Mouse (Mus musculus): Measurements from ENCODE around the gene Strbp. TPM values are rescaled to one million over a fixed set of nuclear protein-coding genes. Genes with fewer than 3 reads are reported as not detected.
A peak's percentile ranks its signal among the peaks of the same experiment; 100 is the strongest.
"Not testable (repeated sequence)": the region's sequence is repeated elsewhere in the genome, so short reads cannot be mapped to it uniquely, and the experiment has no call there.

Gene Strbp
- total RNA-seq, 2 experiments from 2014 or later: 174 to 175 TPM

DNA sequence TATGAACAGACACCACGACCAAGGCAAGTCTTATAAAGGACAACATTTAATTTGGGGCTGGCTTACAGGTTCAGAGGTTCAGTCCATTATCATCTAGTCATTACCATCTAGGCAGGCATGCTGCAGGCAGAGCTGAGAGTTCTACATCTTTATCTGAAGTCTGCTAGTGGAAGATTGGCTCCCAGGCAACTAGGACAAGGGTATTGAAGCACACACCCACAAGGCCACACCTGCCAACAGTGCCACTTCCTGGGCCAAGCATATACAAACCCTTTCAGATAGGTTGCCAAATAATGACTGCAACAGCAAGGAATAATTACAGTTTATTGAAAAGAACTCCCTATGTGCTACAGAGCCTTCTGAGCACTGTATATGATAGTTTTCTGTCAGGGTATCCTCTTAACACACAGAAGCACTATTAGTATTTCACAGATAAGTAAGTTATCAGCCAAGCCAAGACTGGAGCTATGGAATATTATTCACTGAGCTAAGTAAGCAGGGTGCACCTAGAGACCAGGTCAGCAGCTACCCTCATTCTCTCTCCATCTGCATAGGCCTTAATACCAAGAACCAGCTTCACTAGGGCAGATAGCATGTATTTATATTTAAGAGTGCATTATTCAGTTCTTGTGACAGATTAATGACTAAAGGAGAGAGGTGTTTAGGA, 154.2 kb downstream of the Strbp start:
- TF ChIP-seq CTCF (conservative IDR thresholded peaks at IDR 0.05): no peak
- Histone ChIP-seq H3K27ac (no peak overlapping the region), H3K4me3 (no peak overlapping the region)
- DNase-seq (ENCODE audit: low spot score in 2 of 2): no peak

DNA sequence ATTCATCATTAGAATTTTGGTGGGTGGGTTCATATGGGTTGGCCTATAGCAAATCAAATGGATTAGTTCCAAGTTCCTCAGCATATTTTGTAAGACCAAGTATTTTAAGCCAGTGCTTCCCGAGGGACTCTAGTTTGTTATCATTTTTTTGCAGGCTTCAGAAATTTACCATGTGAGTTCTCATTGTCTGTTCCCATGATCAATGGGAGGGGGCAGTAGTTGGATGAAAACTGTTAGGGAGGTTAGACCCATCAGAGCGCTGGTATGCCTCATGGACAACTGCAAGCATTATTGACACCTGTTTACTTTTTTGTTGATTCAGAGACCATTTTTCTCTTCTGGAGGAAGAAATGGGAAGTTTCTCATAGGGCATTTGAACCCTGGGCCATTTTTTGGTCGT, 172.0 kb downstream of the Strbp start:
- H3K27ac ChIP-seq: no peak overlapping the region
- no peak for DNase-seq (ENCODE audit: low spot score in 2 of 2)
- TF ChIP-seq CTCF (conservative IDR thresholded peaks at IDR 0.05): no peak

GRCm38 (mm10) chr2:37530766-37531165, 172.9 kb downstream of the Strbp start:
- peak overlapping the region; percentile 46; the same call in 1 of the 2 replicates for H3K27ac ChIP-seq
- TF ChIP-seq CTCF (conservative IDR thresholded peaks at IDR 0.05): no peak
- no peak for DNase-seq (ENCODE audit: low spot score in 2 of 2)
- H3K4me3 ChIP-seq: no peak overlapping the region

More for the DNA sequence above, 172.0 kb downstream of the Strbp start:
- no peak overlapping the region for H3K4me3 ChIP-seq

GRCm38 (mm10) chr2:37529397-37529796, 174.3 kb downstream of the Strbp start:
- no peak for TF ChIP-seq CTCF (conservative IDR thresholded peaks at IDR 0.05)
- peak overlapping the region; percentile 46; the same call in 1 of the 2 replicates for H3K27ac ChIP-seq
- no peak for DNase-seq (ENCODE audit: low spot score in 2 of 2)
- H3K4me3 ChIP-seq: no peak overlapping the region

DNA sequence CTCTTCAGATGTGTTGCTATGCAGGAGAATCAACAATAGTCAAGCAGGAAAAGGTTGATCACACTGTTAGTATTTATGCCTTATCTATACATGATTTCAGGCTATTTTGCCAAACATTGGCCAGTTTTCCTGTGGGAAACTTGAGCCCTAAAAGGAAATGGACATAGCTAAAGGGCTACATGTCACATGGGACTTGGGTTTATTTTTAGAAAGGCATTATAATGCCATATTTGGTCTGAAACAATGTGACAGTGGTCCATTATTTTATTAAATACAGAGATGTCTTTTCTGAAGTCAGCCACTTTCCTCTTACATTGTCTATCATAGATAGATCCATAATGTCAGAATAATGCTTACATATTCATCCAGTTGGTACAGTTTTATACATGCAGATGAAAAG, 176.1 kb downstream of the Strbp start:
- no peak for DNase-seq (ENCODE audit: low spot score in 2 of 2)
- TF ChIP-seq CTCF (conservative IDR thresholded peaks at IDR 0.05): no peak
- Histone ChIP-seq H3K27ac (no peak overlapping the region), H3K4me3 (no peak overlapping the region)

GRCm38 (mm10) chr2:37519286-37519640, 184.4 kb downstream of the Strbp start:
- TF ChIP-seq CTCF (conservative IDR thresholded peaks at IDR 0.05): no peak
- no peak for DNase-seq (ENCODE audit: low spot score in 2 of 2)
- Histone ChIP-seq H3K27ac (no peak overlapping the region), H3K4me3 (no peak overlapping the region)

- TF ChIP-seq CTCF (conservative IDR thresholded peaks at IDR 0.05): no peak
- Histone ChIP-seq H3K4me3 (no peak overlapping the region), H3K27ac (no peak overlapping the region)
- DNase-seq (ENCODE audit: low spot score in 2 of 2): no peak
These were observed 184.9 kb downstream of the Strbp start for GRCm38 (mm10) chr2:37518561-37519285.

DNA sequence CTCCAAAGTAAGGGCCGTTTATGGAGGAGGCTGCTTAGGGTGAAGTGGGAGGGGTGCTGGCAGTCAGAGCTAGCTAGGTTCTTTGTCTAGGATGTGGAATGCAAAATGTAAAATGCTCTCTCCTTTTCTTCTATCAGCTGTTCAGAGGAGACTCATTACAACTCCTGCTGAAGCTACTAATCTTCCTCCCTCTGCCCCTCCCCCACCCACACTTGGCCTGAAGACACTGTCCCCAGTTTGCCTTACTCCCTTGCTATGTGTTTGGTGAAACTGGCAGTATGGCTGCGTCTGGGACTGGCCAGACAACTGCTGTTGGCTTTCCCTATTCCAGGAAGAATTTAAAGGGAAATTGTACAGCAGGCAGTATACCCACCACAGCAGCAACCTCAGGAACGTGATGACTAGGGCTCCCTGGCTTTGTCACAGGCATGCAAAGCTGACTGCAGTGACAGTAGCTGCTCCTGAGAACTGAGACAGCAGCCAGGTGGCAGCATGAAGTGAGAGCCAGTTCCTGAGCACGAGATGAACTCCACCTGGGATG, 186.7 kb downstream of the Strbp start:
- TF ChIP-seq CTCF (conservative IDR thresholded peaks at IDR 0.05): peak; percentile 25
- no peak overlapping the region; the same call in 1 of the 2 replicates for H3K4me3 ChIP-seq
- DNase-seq (ENCODE audit: low spot score in 2 of 2): no peak
- peak overlapping the region; percentile 46; the same call in 1 of the 2 replicates for H3K27ac ChIP-seq

GRCm38 (mm10) chr2:37516030-37516710, 187.5 kb downstream of the Strbp start, which contains the start of gene Gpr21:
Gene Gpr21, plus strand, starts transcription at chr2:37516332.
- TF ChIP-seq CTCF (conservative IDR thresholded peaks at IDR 0.05): no peak
- no peak for DNase-seq (ENCODE audit: low spot score in 2 of 2)
- H3K27ac ChIP-seq: peak within 1 kb of the TSS; percentile 46; the same call in 1 of the 2 replicates
- H3K4me3 ChIP-seq: no peak within 1 kb of the TSS; the same call in 1 of the 2 replicates

DNA sequence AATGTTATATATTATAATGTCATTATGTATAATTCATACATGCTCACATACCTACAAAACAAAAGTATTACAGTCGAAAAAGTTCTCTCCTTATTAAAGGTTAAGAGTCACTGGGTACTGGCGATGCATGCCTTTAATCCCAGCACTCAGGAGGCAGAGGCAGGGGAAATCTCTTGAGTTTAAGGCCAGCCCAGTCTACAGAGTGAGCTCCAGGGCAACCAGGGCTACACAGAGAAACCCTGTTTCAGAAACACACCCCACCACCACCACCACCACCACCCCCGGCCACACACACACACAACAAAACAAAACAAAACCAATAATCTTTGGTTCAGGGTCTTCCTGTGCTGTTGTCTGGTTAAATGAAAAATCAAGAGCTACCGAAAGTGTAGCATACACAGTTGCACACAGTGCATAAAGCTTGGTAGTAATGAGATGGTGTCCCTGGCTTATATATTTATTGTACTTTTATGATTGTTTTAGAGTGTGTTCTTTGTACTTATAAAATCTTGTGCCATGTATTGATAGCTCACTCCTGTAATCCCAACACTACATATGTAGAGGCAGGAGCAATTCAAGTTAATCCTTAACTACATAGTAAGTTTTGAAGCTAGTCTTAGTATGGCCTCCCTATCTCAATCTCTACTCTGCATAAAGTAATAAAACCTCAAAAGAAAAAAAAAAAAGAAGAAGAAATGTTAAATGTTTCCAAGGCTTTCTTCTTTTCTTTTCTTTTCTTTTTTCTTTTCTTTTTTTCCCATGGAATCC, 192.3 kb downstream of the Strbp start:
- no peak for DNase-seq (ENCODE audit: low spot score in 2 of 2)
- TF ChIP-seq CTCF (conservative IDR thresholded peaks at IDR 0.05): no peak
- Histone ChIP-seq H3K4me3 (no peak overlapping the region), H3K27ac (no peak overlapping the region)

- H3K4me3 ChIP-seq; DNase-seq (ENCODE audit: low spot score in 2 of 2): not testable (repeated sequence)
These were observed 197.8 kb downstream of the Strbp start for GRCm38 (mm10) chr2:37505856-37506255.

DNA sequence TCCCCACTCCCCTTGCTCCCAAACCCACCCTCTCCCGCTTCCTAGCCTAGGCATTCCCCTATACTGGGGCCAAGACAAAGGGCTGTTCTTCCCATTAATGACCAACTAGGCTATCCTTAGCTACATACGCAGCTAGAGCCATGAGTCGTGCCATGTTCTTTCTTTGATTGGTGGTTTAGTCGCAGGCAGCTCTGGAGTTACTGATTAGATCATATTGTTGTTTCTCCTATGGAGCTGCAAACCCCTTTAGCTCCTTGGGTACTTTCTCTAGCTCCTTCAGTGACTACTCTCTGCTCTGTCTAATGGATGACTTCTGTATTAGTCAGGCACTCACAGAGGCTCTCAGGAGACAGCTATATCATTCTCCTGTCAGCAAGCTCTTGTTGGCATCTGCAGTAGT, 206.3 kb downstream of the Strbp start:
- no peak for TF ChIP-seq CTCF (conservative IDR thresholded peaks at IDR 0.05)
- DNase-seq (ENCODE audit: low spot score in 2 of 2): no peak
- Histone ChIP-seq H3K27ac (no peak overlapping the region), H3K4me3 (no peak overlapping the region)

More at GRCm38 (mm10) chr2:37505856-37506255, 197.8 kb downstream of the Strbp start:
- H3K27ac ChIP-seq: not testable (repeated sequence)

Data from layer of hippocampus, adult 2 months (tissue).